In the genomic region with DNA sequence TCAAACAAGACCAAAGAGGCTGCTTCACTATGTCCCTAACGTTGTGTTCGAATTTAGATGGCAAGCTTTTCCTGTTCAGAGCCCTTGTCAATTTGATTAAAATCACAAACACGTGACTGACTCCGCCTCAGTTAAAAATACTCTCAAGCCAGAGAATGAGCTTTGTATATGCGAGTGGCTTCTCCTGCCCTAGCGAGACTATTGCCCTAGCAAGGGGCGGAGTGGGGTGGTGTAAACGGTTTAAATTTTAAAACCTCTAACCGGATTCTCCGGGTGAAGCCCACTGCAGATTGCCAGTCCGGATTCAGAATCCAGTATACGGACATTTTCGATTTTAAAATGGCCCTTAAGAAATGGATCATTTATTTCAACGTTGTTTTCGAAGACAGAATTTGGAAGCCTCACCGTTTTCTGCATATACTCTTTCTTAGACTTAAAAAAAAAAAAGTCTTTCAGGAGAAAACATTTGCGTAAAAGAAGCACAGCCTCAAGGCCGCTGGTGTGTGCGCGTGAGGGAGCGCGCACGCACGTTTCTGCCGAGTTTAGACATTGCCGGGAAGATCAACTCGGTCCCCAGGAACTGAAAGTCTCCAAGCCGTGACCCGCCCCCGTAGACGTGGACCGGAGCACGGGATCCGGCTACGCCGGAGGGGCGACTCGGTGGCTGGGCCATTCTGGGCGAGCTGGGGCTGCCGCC, we compare ENCODE assay signal across 8 mouse cellular contexts.
DNase-seq lines count a peak whose midpoint lies in the region; ATAC-seq and TF ChIP-seq lines count a peak whose summit lies in the region.

No protein-coding gene starts in this region.

- peak; percentile 67; the same call in 1 of the 2 replicates for ATAC-seq in intestine, postnatal 0 days
- no peak; the same call in 1 of the 2 replicates for ATAC-seq in limb, embryonic 15.5 days (ENCODE audit: insufficient number of reproducible peaks, low FRiP score, low TSS enrichment, low read depth)
- peak; percentile 42 for ATAC-seq in neural tube, embryonic 11.5 days (ENCODE audit: insufficient read depth, low FRiP score, low TSS enrichment)

- peak overlapping the region; percentile 27; the same call in 1 of the 2 replicates for H3K9ac ChIP-seq in intestine, postnatal 0 days (ENCODE audit: low read depth, low read length)
- peak overlapping the region; percentile 37; the same call in 1 of the 2 replicates for H3K9ac ChIP-seq in limb, embryonic 15.5 days
- peak overlapping the region; percentile 67 for H3K9ac ChIP-seq in neural tube, embryonic 11.5 days (ENCODE audit: low read length)

- TF ChIP-seq CTCF in bone marrow, adult 2 months (IDR thresholded peaks at IDR 0.05; ENCODE audit: control insufficient read depth, insufficient read depth, low read length), result no peak
- TF ChIP-seq CTCF in intestine, postnatal 0 days (IDR thresholded peaks at IDR 0.05; ENCODE audit: low read depth), result no peak

- H3K4me1 ChIP-seq in bone marrow, adult 2 months (ENCODE audit: control insufficient read depth, insufficient read depth, low read length), result no peaks in the 10 kb centered on the region
- no peaks in the 10 kb centered on the region for H3K4me1 ChIP-seq in intestine, postnatal 0 days (replicated peaks; ENCODE audit: control insufficient read depth, insufficient read depth, low read length)
- H3K4me1 ChIP-seq in limb, embryonic 15.5 days, result peaks cover 7% of the 10 kb centered on the region
- peaks cover 4% of the 10 kb centered on the region; the same call in 1 of the 2 replicates for H3K4me1 ChIP-seq in neural tube, embryonic 11.5 days (ENCODE audit: control insufficient read depth, insufficient read depth, low read length)

- peak overlapping the region; percentile 54 for H3K27ac ChIP-seq in bone marrow, adult 2 months (ENCODE audit: control insufficient read depth, insufficient read depth, low read depth, low read length, poor library complexity)
- H3K27ac ChIP-seq in intestine, postnatal 0 days (ENCODE audit: low read depth, low read length), result 0 out of 2 replicates have a peak overlapping the region, but pooled peaks have one; percentile 17
- H3K27ac ChIP-seq in limb, embryonic 15.5 days, result 0 out of 2 replicates have a peak overlapping the region, but pooled peaks have one; percentile 1
- H3K27ac ChIP-seq in neural tube, embryonic 11.5 days (ENCODE audit: low read depth, low read length), result 0 out of 2 replicates have a peak overlapping the region, but pooled peaks have one; percentile 63

- DNase-seq in right cerebral cortex, adult 18-20 months, result peak; percentile 36
- no peak for DNase-seq in right cerebral cortex, postnatal 14 days
- peak; percentile 28 for DNase-seq in gonadal fat pad, adult 2 months (ENCODE audit: low read depth)
- DNase-seq in neural tube, embryonic 11.5 days (ENCODE audit: low spot score), result peak; percentile 45
- DNase-seq in ovary, postnatal 36 days (ENCODE audit: low spot score), result no peak

- H3K36me3 ChIP-seq in intestine, postnatal 0 days (ENCODE audit: control insufficient read depth, insufficient read depth), result no peaks in the 10 kb centered on the region
- no peaks in the 10 kb centered on the region for H3K36me3 ChIP-seq in limb, embryonic 15.5 days
- no peaks in the 10 kb centered on the region for H3K36me3 ChIP-seq in neural tube, embryonic 11.5 days (ENCODE audit: control insufficient read depth, insufficient read depth, low read length)

- H3K4me2 ChIP-seq in intestine, postnatal 0 days (replicated peaks; ENCODE audit: low read depth), result peak overlapping the region; percentile 85
- H3K4me2 ChIP-seq in limb, embryonic 15.5 days, result peak overlapping the region; percentile 64
- H3K4me2 ChIP-seq in neural tube, embryonic 11.5 days (ENCODE audit: low read depth), result peak overlapping the region; percentile 64

- WGBS in bone marrow, adult 2 months, result 2% methylated on average over 40 of the region's 40 CpGs
- WGBS in intestine, postnatal 0 days, result 3% methylated on average over 39 of the region's 40 CpGs
- WGBS in limb, embryonic 15.5 days, result 1% methylated on average over 40 of the region's 40 CpGs
- WGBS in neural tube, embryonic 11.5 days, result 2% methylated on average over 40 of the region's 40 CpGs

- H3K4me3 ChIP-seq in bone marrow, adult 2 months (replicated peaks; ENCODE audit: control insufficient read depth, low read depth, low read length), result peak overlapping the region; percentile 60
- peak overlapping the region; percentile 70 for H3K4me3 ChIP-seq in intestine, postnatal 0 days (ENCODE audit: low read depth, low read length)
- H3K4me3 ChIP-seq in limb, embryonic 15.5 days, result peak overlapping the region; percentile 61
- peak overlapping the region; percentile 57 for H3K4me3 ChIP-seq in neural tube, embryonic 11.5 days (ENCODE audit: low read depth, low read length)

- peaks cover 7% of the 10 kb centered on the region; the same call in 1 of the 2 replicates for H3K27me3 ChIP-seq in intestine, postnatal 0 days (replicated peaks; ENCODE audit: control insufficient read depth, insufficient read depth, low read length)
- H3K27me3 ChIP-seq in limb, embryonic 15.5 days, result no peaks in the 10 kb centered on the region; the same call in 1 of the 2 replicates
- H3K27me3 ChIP-seq in neural tube, embryonic 11.5 days (ENCODE audit: control insufficient read depth, insufficient read depth, low read length), result no peaks in the 10 kb centered on the region

- no peak for TF ChIP-seq POLR2A in bone marrow, adult 2 months (IDR thresholded peaks at IDR 0.05; ENCODE audit: borderline replicate concordance, control insufficient read depth, low read depth, low read length)

- no peaks in the 10 kb centered on the region for H3K9me3 ChIP-seq in intestine, postnatal 0 days (ENCODE audit: control insufficient read depth)
- no peaks in the 10 kb centered on the region for H3K9me3 ChIP-seq in limb, embryonic 15.5 days
- H3K9me3 ChIP-seq in neural tube, embryonic 11.5 days (ENCODE audit: control insufficient read depth, low read length), result no peaks in the 10 kb centered on the region

Comparison
In these comparisons a context has a peak if more than half of its experiments do, and no peak if none do; other contexts are left out.
1. DNase-seq: peak in right cerebral cortex, adult 18-20 months (single experiment), gonadal fat pad, adult 2 months (single experiment) and neural tube, embryonic 11.5 days (single experiment); none in right cerebral cortex, postnatal 14 days (single experiment) and ovary, postnatal 36 days (single experiment).
2. H3K27ac ChIP-seq: peak in every context shown above with its lines; median percentile 63 in neural tube, embryonic 11.5 days; 54 in bone marrow, adult 2 months; 17 in intestine, postnatal 0 days; 1 in limb, embryonic 15.5 days.
3. Peak in every context shown above with its lines, with median percentiles within 50 percentile points of each other: H3K4me3 ChIP-seq, H3K4me2 ChIP-seq and H3K9ac ChIP-seq.